Mouse (Mus musculus) left cerebral cortex, adult 6 months (tissue): ENCODE results near the gene Dck. TPM values are rescaled to one million over a fixed set of nuclear protein-coding genes. Genes with fewer than 3 reads are reported as not detected.

Experiments used
- long read RNA-seq, 2 experiments: library from polyadenylated mRNA; unstranded; transcript quantifications; one replicate each; pipeline ENCODE4 v2.0.0; 2019 to 2020
- polyA plus RNA-seq: library from polyadenylated mRNA; unstranded; fragments of <200 nt; fragmentation: Nextera tagmentation; gene quantifications from 2 replicates; pipeline ENCODE4 v1.2.3, GENCODE M21; 2021

The Dck gene
- polyA plus RNA-seq = 17.3 and 20.7 TPM in 2 replicates
- long read RNA-seq, experiment 1, transcript Dck-201 (7 exons, 3,078 nt) = major isoform, 93 of 100 reads
- long read RNA-seq, experiment 1, partial matches to known transcripts = 4 of 100 reads
- long read RNA-seq, experiment 1, other reads (novel, unspliced or antisense) = 3 of 100 reads
- long read RNA-seq, experiment 2, transcript Dck-201 (7 exons, 3,078 nt) = major isoform, 20 of 28 reads
- long read RNA-seq, experiment 2, partial matches to known transcripts = 1 of 28 reads
- long read RNA-seq, experiment 2, other reads (novel, unspliced or antisense) = 7 of 28 reads

GRCm38 (mm10) chr5:88764987-88765481, at the start of gene Dck:
Dck (plus strand) TSS chr5:88764996.

GRCm38 (mm10) chr5:88720116-88721002, 44.4 kb upstream of the Dck start, which contains the start of gene Mob1b:
Mob1b (plus strand) TSS chr5:88720855.

Other genes with a start within 250 kb of the Dck start
- 0.23 and 1.2 TPM in 2 replicates for gene Jchain, start 237.1 kb upstream of the Dck start, polyA plus RNA-seq
- gene Utp3, start 210.5 kb upstream of the Dck start, polyA plus RNA-seq = 33.1 and 38.3 TPM in 2 replicates
- 64.8 and 73.9 TPM in 2 replicates for gene Rufy3, start 200.0 kb upstream of the Dck start, polyA plus RNA-seq
- 61.9 and 93.0 TPM in 2 replicates for gene Grsf1, start 88.8 kb upstream of the Dck start, polyA plus RNA-seq
- gene Mob1b, start 44.1 kb upstream of the Dck start, polyA plus RNA-seq = 5.0 and 6.4 TPM in 2 replicates
- gene Slc4a4, start 121.8 kb downstream of the Dck start, polyA plus RNA-seq = 23.0 and 44.5 TPM in 2 replicates